Mouse (Mus musculus) myocyte (in vitro differentiated cells): ENCODE results near the gene Triap1. TPM values are rescaled to one million over a fixed set of nuclear protein-coding genes. Genes with fewer than 3 reads are reported as not detected.
"Not testable (repeated sequence)": the region's sequence is repeated elsewhere in the genome, so short reads cannot be mapped to it uniquely, and the experiment has no call there.

ENCODE experiments used
- H3K27me3 ChIP-seq: one replicate; pipeline ENCODE4 v1.6.1; 2011; ENCODE audit not compliant: control insufficient read depth, insufficient read depth, insufficient read length
- H3K36me3 ChIP-seq: one replicate; pipeline ENCODE4 v1.6.1; 2011; ENCODE audit not compliant: control insufficient read depth, insufficient read depth
- H3K4me2 ChIP-seq: one replicate; pipeline ENCODE4 v1.6.1; 2011; ENCODE audit warnings: low read depth, control low read depth
- H3K4me3 ChIP-seq: one replicate; pipeline ENCODE4 v1.5.1; 2011; ENCODE audit warnings: mild to moderate bottlenecking, control low read depth, moderate library complexity
- H3K79me2 ChIP-seq: one replicate; pipeline ENCODE4 v1.6.1; 2011; ENCODE audit not compliant: control insufficient read depth, insufficient read depth
- H3ac ChIP-seq: one replicate; pipeline ENCODE4 v1.6.1; 2011; ENCODE audit not compliant: control insufficient read depth, insufficient read length
- CEBPB ChIP-seq: IDR thresholded peaks from 2 replicates; pipeline ENCODE4 v1.6.1; 2011; ENCODE audit warnings: mild to moderate bottlenecking, moderate library complexity; ENCODE audit not compliant: poor library complexity, insufficient read depth, severe bottlenecking
- E2F4 ChIP-seq: IDR thresholded peaks from one replicate; pipeline ENCODE4 v1.6.1; 2011; ENCODE audit warnings: mild to moderate bottlenecking, control low read depth, moderate library complexity; ENCODE audit not compliant: insufficient read depth
- MAX ChIP-seq: IDR thresholded peaks from one replicate; pipeline ENCODE4 v1.6.1; 2011; ENCODE audit warnings: low read depth, mild to moderate bottlenecking, control low read depth
- MYOD1 ChIP-seq, 3 experiments: IDR thresholded peaks; one replicate each; pipeline ENCODE4 v1.6.1; 2011; ENCODE audit warnings: control low read depth in 2 of 3, low read depth in 2 of 3, mild to moderate bottlenecking in 2 of 3, moderate library complexity in 1 of 3; ENCODE audit not compliant: insufficient read length in 2 of 3, control insufficient read depth in 1 of 3
- MYOG ChIP-seq, 3 experiments: IDR thresholded peaks; one replicate each; pipeline ENCODE4 v1.6.1; 2011; ENCODE audit warnings: control low read depth in 2 of 3, low read depth in 2 of 3, mild to moderate bottlenecking in 2 of 3; ENCODE audit not compliant: insufficient read length in 2 of 3, control insufficient read depth in 1 of 3, insufficient read depth in 1 of 3
- POLR2A ChIP-seq: IDR thresholded peaks from one replicate; pipeline ENCODE4 v1.6.1; 2011; ENCODE audit warnings: low read depth, mild to moderate bottlenecking, control low read depth, moderate library complexity; ENCODE audit not compliant: insufficient read length
- POLR2AphosphoS2 ChIP-seq: IDR thresholded peaks from one replicate; pipeline ENCODE4 v1.6.1; 2011; ENCODE audit warnings: low read depth, control low read depth; ENCODE audit not compliant: insufficient read length
- REST ChIP-seq: IDR thresholded peaks from one replicate; pipeline ENCODE4 v1.6.1; 2011; ENCODE audit warnings: mild to moderate bottlenecking, control low read depth, moderate library complexity; ENCODE audit not compliant: insufficient read depth, insufficient read length
- SRF ChIP-seq: IDR thresholded peaks from one replicate; pipeline ENCODE4 v1.6.1; 2011; ENCODE audit warnings: low read depth; ENCODE audit not compliant: control insufficient read depth, insufficient read length
- TCF12 ChIP-seq: IDR thresholded peaks from one replicate; pipeline ENCODE4 v1.6.1; 2011; ENCODE audit warnings: mild to moderate bottlenecking, control low read depth; ENCODE audit not compliant: poor library complexity, insufficient read depth, severe bottlenecking
- TCF3 ChIP-seq: IDR thresholded peaks from one replicate; pipeline ENCODE4 v1.6.1; 2011; ENCODE audit warnings: low read depth, control low read depth; ENCODE audit not compliant: insufficient read length
- USF1 ChIP-seq: IDR thresholded peaks from one replicate; pipeline ENCODE4 v1.6.1; 2011; ENCODE audit warnings: low read depth, mild to moderate bottlenecking, control low read depth, moderate library complexity
- polyA plus RNA-seq: library from polyadenylated mRNA; unstranded; fragments of >200 nt; fragmentation: generic; extraction: Trizol; gene quantifications from one replicate; pipeline ENCODE4 v1.2.1, GENCODE M21; 2012; ENCODE audit warnings: missing spikeins

Gene Triap1
- polyA plus RNA-seq, 1 experiment, result 35.2 TPM

DNA sequence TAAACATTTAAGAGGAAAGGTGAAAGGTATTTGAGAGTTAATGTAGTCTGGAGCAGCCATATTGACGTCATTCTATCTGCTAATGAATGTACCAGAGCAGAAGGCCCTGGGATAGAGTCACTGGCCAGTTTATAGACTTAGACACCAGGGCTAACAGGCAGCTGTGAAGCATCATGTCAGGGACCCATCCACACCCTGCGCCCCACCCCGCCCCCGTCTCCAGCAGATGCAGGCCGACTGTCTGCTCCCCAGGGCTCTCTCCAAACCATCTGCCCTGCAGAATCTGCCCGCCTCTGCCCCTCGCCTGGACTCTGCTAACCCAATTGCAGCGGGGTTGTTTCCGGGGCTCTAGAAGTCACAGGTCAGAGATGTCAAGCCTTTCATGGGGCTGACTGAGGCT lies 30.7 kb downstream of the Triap1 start:
- Histone ChIP-seq H3K36me3 (no peaks in the 10 kb centered on the region), H3ac (no peak overlapping the region), H3K79me2 (no peaks in the 10 kb centered on the region), H3K4me2 (no peak overlapping the region), H3K4me3 (no peak overlapping the region), H3K27me3 (peaks cover 33% of the 10 kb centered on the region)
- no peak for TF ChIP-seq REST

GRCm38 (mm10) chr5:115373441-115374203 lies 32.6 kb downstream of the Triap1 start:
- Histone ChIP-seq H3K27me3 (peaks cover 33% of the 10 kb centered on the region), H3K79me2 (no peaks in the 10 kb centered on the region), H3ac (no peak overlapping the region), H3K36me3 (no peaks in the 10 kb centered on the region), H3K4me3 (no peak overlapping the region), H3K4me2 (no peak overlapping the region)
- TF ChIP-seq USF1, result no peak
- no peak for TF ChIP-seq MAX
- TF ChIP-seq POLR2A, result no peak
- TF ChIP-seq TCF3, result no peak

- H3ac ChIP-seq, result no peak overlapping the region
Measured at GRCm38 (mm10) chr5:115374204-115374820, 33.3 kb downstream of the Triap1 start.

GRCm38 (mm10) chr5:115375436-115375835 lies 34.4 kb downstream of the Triap1 start:
- H3K4me2 ChIP-seq, result no peak overlapping the region
- no peak overlapping the region for H3ac ChIP-seq
- H3K27me3 ChIP-seq, result peaks cover 33% of the 10 kb centered on the region
- no peak overlapping the region for H3K4me3 ChIP-seq
- H3K79me2 ChIP-seq, result no peaks in the 10 kb centered on the region
- no peak for TF ChIP-seq POLR2AphosphoS2
- no peak for TF ChIP-seq USF1
- no peak for TF ChIP-seq TCF12
- TF ChIP-seq SRF, result no peak
- no peak for TF ChIP-seq TCF3
- no peaks in the 10 kb centered on the region for H3K36me3 ChIP-seq

More at GRCm38 (mm10) chr5:115374204-115374820, 33.3 kb downstream of the Triap1 start:
- peaks cover 33% of the 10 kb centered on the region for H3K27me3 ChIP-seq
- no peaks in the 10 kb centered on the region for H3K36me3 ChIP-seq
- no peak overlapping the region for H3K4me3 ChIP-seq
- no peaks in the 10 kb centered on the region for H3K79me2 ChIP-seq
- no peak for TF ChIP-seq POLR2A
- TF ChIP-seq TCF12, result no peak
- no peak overlapping the region for H3K4me2 ChIP-seq

DNA sequence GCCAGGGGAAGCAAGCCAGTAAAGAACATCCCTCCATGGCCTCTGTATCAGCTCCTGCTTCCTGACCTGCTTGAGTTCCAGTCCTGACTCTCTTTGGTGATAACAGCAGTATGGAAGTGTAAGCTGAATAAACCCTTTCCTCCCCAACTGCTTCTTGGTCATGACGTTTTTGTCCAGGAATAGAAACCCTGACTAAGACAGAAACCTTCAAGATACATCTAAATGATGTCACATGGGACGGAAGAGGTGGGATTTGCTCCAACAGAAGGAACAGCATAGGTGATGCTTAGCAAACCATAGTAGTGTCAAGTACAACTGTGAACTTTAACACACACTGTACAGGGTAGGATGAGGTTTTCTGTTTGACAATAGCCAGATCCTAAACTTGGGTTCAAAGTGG lies 37.9 kb downstream of the Triap1 start:
- H3K4me2 ChIP-seq, H3K36me3 ChIP-seq, H3K4me3 ChIP-seq, H3ac ChIP-seq, H3K79me2 ChIP-seq: not testable (repeated sequence)
- peaks cover 18% of the 10 kb centered on the region for H3K27me3 ChIP-seq

- no peaks in the 10 kb centered on the region for H3K36me3 ChIP-seq
- H3K79me2 ChIP-seq, result no peaks in the 10 kb centered on the region
- TF ChIP-seq E2F4 (no peak), REST (no peak), MYOG (IDR thresholded peaks at IDR 0.05; ENCODE audit: control insufficient read depth in 1 of 3, insufficient read depth in 1 of 3, insufficient read length in 2 of 3, low read depth in 2 of 3) (no peak), TCF3 (no peak), POLR2A (no peak), USF1 (no peak), POLR2AphosphoS2 (no peak)
- H3ac ChIP-seq, result no peak overlapping the region
- H3K27me3 ChIP-seq, result peaks cover 57% of the 10 kb centered on the region
- H3K4me3 ChIP-seq, result no peak overlapping the region
- H3K4me2 ChIP-seq, result no peak overlapping the region
Measured at GRCm38 (mm10) chr5:115391935-115392334, 50.9 kb downstream of the Triap1 start.

DNA sequence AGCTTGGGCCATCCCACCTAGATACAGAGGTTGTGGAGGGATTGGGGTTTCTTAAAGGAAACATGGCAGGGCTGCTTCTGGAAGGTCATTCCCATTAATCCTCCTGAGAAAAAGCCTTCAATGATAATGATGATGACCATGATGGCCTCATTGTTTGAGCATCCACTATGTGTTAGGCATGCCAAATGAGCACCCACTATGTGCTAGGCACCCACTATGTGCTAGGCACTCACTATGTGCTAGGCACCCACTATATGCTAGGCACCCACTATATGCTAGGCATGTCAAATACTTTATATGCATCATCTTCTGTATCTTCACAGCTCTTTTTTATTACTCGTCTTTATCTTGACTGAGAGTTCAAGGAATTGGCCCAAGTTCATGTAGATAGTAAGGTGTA lies 51.9 kb downstream of the Triap1 start:
- TF ChIP-seq MYOD1 (IDR thresholded peaks at IDR 0.05; ENCODE audit: control insufficient read depth in 1 of 3, insufficient read length in 2 of 3, low read depth in 2 of 3), result no peak
- no peak for TF ChIP-seq MYOG (IDR thresholded peaks at IDR 0.05; ENCODE audit: control insufficient read depth in 1 of 3, insufficient read depth in 1 of 3, insufficient read length in 2 of 3, low read depth in 2 of 3)
- no peak for TF ChIP-seq SRF
- TF ChIP-seq USF1, result no peak
- no peak for TF ChIP-seq POLR2AphosphoS2
- no peak for TF ChIP-seq E2F4
- TF ChIP-seq TCF3, result no peak
- no peak for TF ChIP-seq TCF12
- TF ChIP-seq MAX, result no peak
- no peak for TF ChIP-seq CEBPB
- no peak for TF ChIP-seq POLR2A
- no peak for TF ChIP-seq REST
- H3ac ChIP-seq, result no peak overlapping the region
- no peaks in the 10 kb centered on the region for H3K79me2 ChIP-seq
- no peak overlapping the region for H3K4me2 ChIP-seq
- no peaks in the 10 kb centered on the region for H3K36me3 ChIP-seq
- no peak overlapping the region for H3K4me3 ChIP-seq
- peaks cover 63% of the 10 kb centered on the region for H3K27me3 ChIP-seq
